Mouse (Mus musculus) cortical plate, adult 2 months (tissue): ENCODE data around the gene Sufu. TPM values are rescaled to one million over a fixed set of nuclear protein-coding genes. Genes with fewer than 3 reads are reported as not detected.

ENCODE experiments used
- H3K27ac ChIP-seq: fragments of 200-500 bp; 2 replicates; pipeline ENCODE4 v1.5.1; 2012; ENCODE audit warnings: low read length, control low read depth, inconsistent platforms; ENCODE audit not compliant: insufficient read depth
- H3K4me1 ChIP-seq: fragments of 200-500 bp; 2 replicates; pipeline ENCODE4 v1.6.1; 2011; ENCODE audit warnings: low read length; ENCODE audit not compliant: control insufficient read depth, insufficient read depth
- H3K4me3 ChIP-seq: fragments of 200-500 bp; 2 replicates; pipeline ENCODE4 v1.5.1; 2011; ENCODE audit warnings: mild to moderate bottlenecking, low read length, control low read depth; ENCODE audit not compliant: insufficient read depth
- CTCF ChIP-seq: fragments of 200-500 bp; IDR thresholded peaks from 2 replicates; pipeline ENCODE4 v1.5.1; 2011; ENCODE audit warnings: mild to moderate bottlenecking, control low read depth, low read length; ENCODE audit not compliant: insufficient read depth; ENCODE audit errors: extremely low read depth
- POLR2A ChIP-seq: fragments of 200-500 bp; IDR thresholded peaks from 2 replicates; pipeline ENCODE4 v1.6.1; 2011; ENCODE audit warnings: mild to moderate bottlenecking, low read length, control low read depth; ENCODE audit not compliant: insufficient read depth; ENCODE audit errors: extremely low read depth
- polyA plus RNA-seq: library from polyadenylated mRNA; depleted of rRNA; stranded (reverse); fragments of >200 nt; gene quantifications from 2 replicates; pipeline ENCODE4 v1.2.3, GENCODE M21; 2012; rRNA removed

The Sufu gene
- polyA plus RNA-seq, 1 experiment = 9.5 TPM

- TF ChIP-seq POLR2A (no peak), CTCF (no peak)
- Histone ChIP-seq H3K27ac (peak overlapping the region; percentile 21; the same call in 1 of the 2 replicates), H3K4me3 (no peak overlapping the region), H3K4me1 (peaks cover 6% of the 10 kb centered on the region)
These were observed 133.8 kb downstream of the Sufu start for GRCm38 (mm10) chr19:46530449-46530990.

- H3K4me1 ChIP-seq = peaks cover 6% of the 10 kb centered on the region
- TF ChIP-seq CTCF (no peak), POLR2A (no peak)
- H3K4me3 ChIP-seq = no peak overlapping the region
- no peak overlapping the region for H3K27ac ChIP-seq
These were observed 134.7 kb downstream of the Sufu start for GRCm38 (mm10) chr19:46531071-46532030.

- no peak for TF ChIP-seq CTCF
- no peak for TF ChIP-seq POLR2A
- Histone ChIP-seq H3K4me3 (no peak overlapping the region), H3K4me1 (peaks cover 6% of the 10 kb centered on the region), H3K27ac (no peak overlapping the region)
These were observed 135.5 kb downstream of the Sufu start for GRCm38 (mm10) chr19:46532031-46532688.

- H3K27ac ChIP-seq = no peak overlapping the region
- peaks cover 6% of the 10 kb centered on the region for H3K4me1 ChIP-seq
- H3K4me3 ChIP-seq = no peak overlapping the region
- TF ChIP-seq POLR2A (no peak), CTCF (no peak)
These were observed 136.4 kb downstream of the Sufu start for GRCm38 (mm10) chr19:46533066-46533465.

GRCm38 (mm10) chr19:46533525-46533924 lies 136.8 kb downstream of the Sufu start:
- peaks cover 6% of the 10 kb centered on the region for H3K4me1 ChIP-seq
- H3K4me3 ChIP-seq = no peak overlapping the region
- TF ChIP-seq CTCF (no peak), POLR2A (no peak)
- H3K27ac ChIP-seq = no peak overlapping the region

- H3K4me1 ChIP-seq = peaks cover 4% of the 10 kb centered on the region
- no peak for TF ChIP-seq POLR2A
- TF ChIP-seq CTCF = no peak
- no peak overlapping the region for H3K27ac ChIP-seq
- no peak overlapping the region for H3K4me3 ChIP-seq
These were observed 137.9 kb downstream of the Sufu start for GRCm38 (mm10) chr19:46534542-46535098.

- no peak for TF ChIP-seq CTCF
- TF ChIP-seq POLR2A = no peak
- H3K27ac ChIP-seq = no peak overlapping the region
- H3K4me1 ChIP-seq = no peaks in the 10 kb centered on the region
- H3K4me3 ChIP-seq = no peak overlapping the region
These were observed 140.7 kb downstream of the Sufu start for GRCm38 (mm10) chr19:46537357-46537756.

GRCm38 (mm10) chr19:46538213-46538612 lies 141.5 kb downstream of the Sufu start:
- no peaks in the 10 kb centered on the region for H3K4me1 ChIP-seq
- H3K4me3 ChIP-seq = no peak overlapping the region
- H3K27ac ChIP-seq = no peak overlapping the region
- no peak; the same call in 1 of the 2 replicates for TF ChIP-seq CTCF
- no peak for TF ChIP-seq POLR2A

Other genes starting within 250 kb of the Sufu start
- 0.06 TPM in 1 of 2 replicates, not detected in the other for gene Pitx3, start 248.6 kb upstream of the Sufu start, polyA plus RNA-seq
- 68.7 and 74.1 TPM in 2 replicates for gene Gbf1, start 244.4 kb upstream of the Sufu start, polyA plus RNA-seq
- 2.4 and 2.8 TPM in 2 replicates for gene Nfkb2, start 92.6 kb upstream of the Sufu start, polyA plus RNA-seq
- 617 and 701 TPM in 2 replicates for gene Psd, start 69.7 kb upstream of the Sufu start, polyA plus RNA-seq
- gene Fbxl15, start 68.7 kb upstream of the Sufu start, polyA plus RNA-seq = 42.8 and 42.9 TPM in 2 replicates
- gene Cuedc2, start 58.2 kb upstream of the Sufu start, polyA plus RNA-seq = 233 and 235 TPM in 2 replicates
- 35.9 and 40.5 TPM in 2 replicates for gene Mfsd13a, start 55.8 kb upstream of the Sufu start, polyA plus RNA-seq
- gene 2310034G01Rik, start 46.6 kb upstream of the Sufu start, polyA plus RNA-seq = 1.7 and 2.4 TPM in 2 replicates
- gene Actr1a, start 1.1 kb upstream of the Sufu start, polyA plus RNA-seq = 183 and 188 TPM in 2 replicates
- 44.7 and 47.1 TPM in 2 replicates for gene Trim8, start 104.8 kb downstream of the Sufu start, polyA plus RNA-seq
- gene Arl3, start 176.3 kb downstream of the Sufu start, polyA plus RNA-seq = 213 and 216 TPM in 2 replicates
- 5.1 and 5.5 TPM in 2 replicates for gene Sfxn2, start 176.5 kb downstream of the Sufu start, polyA plus RNA-seq
- 24.3 and 26.6 TPM in 2 replicates for gene Wbp1l, start 202.2 kb downstream of the Sufu start, polyA plus RNA-seq